Mouse (Mus musculus) heart, adult 18-20 months (tissue): ENCODE data around the gene Sntn. TPM values are rescaled to one million over a fixed set of nuclear protein-coding genes. Genes with fewer than 3 reads are reported as not detected.

Source experiments
- DNase-seq, 2 experiments: peaks; one replicate each; pipeline ENCODE4 v3.0.0; 2021 to 2022; ENCODE audit warnings: mixed read lengths in 1 of 2
- long read RNA-seq, 2 experiments: library from polyadenylated mRNA; stranded (forward); transcript quantifications; one replicate each; pipeline ENCODE4 v2.0.0; 2021
- total RNA-seq, 2 experiments: library from RNA; stranded (reverse); gene quantifications; 2 replicates each; pipeline ENCODE4 v1.2.3; 2021

The Sntn gene
- total RNA-seq, result not detected
- long read RNA-seq, experiment 1, result 0 reads
- long read RNA-seq, experiment 2, partial matches to known transcripts, result 0 of 2 reads
- long read RNA-seq, experiment 2, other reads (novel, unspliced or antisense), result 0 of 2 reads

DNA sequence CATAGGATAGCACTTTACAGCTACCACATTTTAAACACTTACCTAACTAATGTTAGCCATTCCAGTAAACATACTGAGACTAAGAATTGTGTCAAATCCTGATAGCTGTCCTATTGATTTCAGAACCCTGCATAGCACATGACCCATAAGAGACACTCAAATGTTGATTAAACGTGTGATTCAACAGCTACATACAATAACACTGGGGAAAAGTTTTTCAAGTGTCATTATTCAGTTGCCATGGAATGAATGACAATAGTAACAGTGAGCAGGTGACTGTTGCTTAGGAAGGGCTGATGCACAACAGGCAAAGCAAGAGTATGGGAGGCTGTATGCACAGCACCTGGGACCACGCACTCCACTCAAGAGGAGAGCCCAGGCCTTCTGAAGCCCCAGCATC, at the start of gene Sntn:
Gene Sntn, plus strand, starts transcription at position 301 of the 400 bp plus-strand sequence.
- no peak for DNase-seq

DNA sequence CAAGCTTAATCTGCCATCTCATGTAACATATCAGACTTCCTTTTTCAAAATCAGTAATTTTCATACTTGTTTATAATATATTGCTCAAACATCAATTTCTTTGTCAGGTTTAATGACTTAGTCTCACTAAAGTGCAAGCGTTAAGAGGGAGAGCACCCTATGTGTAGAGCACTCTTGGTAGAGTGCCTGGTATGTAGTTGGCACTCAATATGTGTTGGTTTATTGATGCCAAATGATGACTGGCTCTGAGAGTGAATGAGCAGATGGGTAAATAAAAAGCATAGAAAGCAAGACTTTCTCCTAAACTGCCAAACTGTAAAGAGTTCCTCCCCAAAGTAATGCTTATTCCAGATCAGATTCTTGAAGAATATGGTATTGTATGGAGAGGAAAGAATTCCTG, 20.8 kb upstream of the Sntn start:
- DNase-seq, result no peak

DNA sequence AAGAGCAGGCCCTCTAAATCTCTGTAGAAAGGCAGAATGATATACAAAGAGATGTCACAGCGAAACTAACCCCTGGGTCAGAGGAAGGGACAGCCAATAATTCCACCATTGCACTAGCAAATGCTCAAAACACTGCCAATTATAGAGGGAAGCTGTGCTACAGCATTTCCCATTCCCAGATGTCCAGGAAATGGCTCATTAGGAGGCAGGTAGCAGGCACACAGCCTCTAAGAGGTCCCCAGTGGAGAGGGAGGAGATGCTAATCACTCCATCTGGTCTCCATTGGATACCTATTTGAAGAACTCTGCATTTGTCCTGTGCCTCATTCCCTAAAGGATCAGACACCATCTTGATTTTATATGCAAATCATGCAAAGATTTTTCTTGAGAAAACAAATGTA, 19.6 kb upstream of the Sntn start:
- DNase-seq, result no peak

DNA sequence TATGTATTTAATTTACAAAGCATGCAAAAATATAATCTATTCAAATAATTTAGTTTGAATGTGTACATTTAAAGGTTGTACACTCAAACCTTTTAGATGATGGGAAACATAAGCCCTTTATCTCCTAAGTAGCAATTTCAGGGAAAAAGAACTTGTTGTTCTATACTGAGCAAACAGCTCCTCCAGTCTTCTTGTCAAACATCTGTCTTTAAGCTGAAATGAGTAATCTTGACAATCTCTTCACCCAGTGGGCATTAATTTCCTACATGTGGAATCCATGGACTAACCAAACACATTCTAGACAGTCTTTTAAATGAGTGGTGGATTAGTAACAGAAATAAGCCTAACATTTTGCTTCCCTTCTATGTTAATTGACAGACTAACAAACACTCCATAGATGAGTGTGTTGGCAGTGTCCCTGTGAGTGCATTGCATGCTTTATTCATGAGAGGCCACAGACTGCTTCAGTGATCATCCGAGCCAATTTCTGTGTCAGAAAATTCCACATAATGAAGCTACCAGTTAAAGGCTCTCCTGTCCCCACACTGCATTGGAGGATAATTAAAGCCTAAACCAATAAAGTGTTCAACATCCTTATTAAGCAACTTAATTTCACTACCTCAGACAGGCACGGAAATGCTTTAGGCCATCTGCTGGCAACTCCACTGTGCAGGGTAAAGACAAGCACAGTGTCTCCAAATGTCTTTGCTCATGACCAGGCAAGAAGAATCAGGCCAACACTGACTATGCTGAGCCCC, 19.0 kb upstream of the Sntn start:
- DNase-seq, result no peak

DNA sequence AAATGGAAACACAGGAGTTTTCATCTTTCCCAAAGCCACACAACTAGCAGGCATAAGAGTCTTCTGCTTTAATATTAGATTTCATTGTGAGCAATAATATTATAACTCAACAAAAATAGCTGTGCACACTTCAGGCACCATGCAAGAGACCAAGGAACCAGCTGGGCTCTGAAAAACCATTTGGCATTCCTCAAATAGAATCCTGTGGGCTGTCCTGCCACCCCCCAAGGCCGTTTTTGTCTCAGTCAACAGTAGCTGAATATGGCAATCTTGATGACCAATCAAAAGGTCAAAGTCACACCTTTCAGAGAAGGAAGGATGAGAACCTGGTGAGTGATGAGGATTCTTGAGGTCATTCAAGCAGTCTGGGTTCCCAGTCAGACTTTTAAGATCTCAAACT, 16.0 kb downstream of the Sntn start:
- DNase-seq, result no peak

DNA sequence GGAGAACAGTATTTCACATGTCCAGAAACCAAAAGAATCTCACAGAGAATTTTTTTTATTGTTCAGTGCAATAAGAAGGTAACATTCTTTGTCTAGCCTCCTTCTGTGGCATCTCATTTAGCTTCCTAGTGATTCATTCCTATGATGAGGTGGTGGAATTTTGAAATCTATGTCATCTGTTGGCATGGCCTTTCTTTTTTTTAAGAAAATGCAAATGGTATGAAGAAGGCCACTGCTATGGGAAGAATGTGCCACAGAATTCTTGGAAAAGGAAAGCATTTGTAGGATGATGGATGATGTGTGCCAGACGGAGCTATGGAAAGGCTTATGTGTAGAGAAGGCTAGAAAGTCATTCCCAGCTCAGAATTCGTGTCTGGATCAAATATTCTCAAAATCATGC, 19.8 kb downstream of the Sntn start:
- DNase-seq, result no peak

DNA sequence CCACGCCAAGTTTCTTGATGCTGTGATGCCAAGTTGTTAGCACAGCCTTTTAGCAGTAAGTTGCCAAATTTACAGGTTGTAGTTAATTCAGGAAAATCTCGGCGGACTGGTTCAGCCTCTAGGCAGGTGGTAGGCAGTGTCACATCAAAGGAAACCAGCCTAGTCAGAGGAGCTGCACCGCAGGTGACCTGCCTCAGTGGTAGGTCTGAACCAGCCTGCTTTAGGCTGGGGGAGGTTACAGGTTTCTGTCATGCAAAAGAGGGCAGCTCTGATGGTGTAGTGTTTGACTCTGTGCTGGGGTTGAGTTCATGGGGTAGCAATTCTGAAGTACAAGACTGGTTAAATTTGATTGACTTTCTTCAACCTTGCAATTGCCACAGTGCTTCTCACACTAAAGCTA, 61.6 kb downstream of the Sntn start:
- no peak for DNase-seq

Other genes with a start within 250 kb of the Sntn start
- gene Gm281, start 243.6 kb downstream of the Sntn start, total RNA-seq, result under 1 TPM in 1 of 2 experiments, not detected in 1; 0.13 TPM